Mouse (Mus musculus) olfactory bulb, adult 2 months (tissue): ENCODE measurements around the gene Ppm1h.

Experiments used
- CTCF ChIP-seq: fragments of 200-500 bp; IDR thresholded peaks from 2 replicates; pipeline ENCODE4 v1.5.1; 2012; ENCODE audit warnings: low read depth, mild to moderate bottlenecking, low read length, moderate library complexity; ENCODE audit not compliant: insufficient read depth
- POLR2A ChIP-seq: fragments of 200-500 bp; IDR thresholded peaks from 2 replicates; pipeline ENCODE4 v1.6.1; 2012; ENCODE audit warnings: mild to moderate bottlenecking, low read depth, low read length, moderate library complexity; ENCODE audit not compliant: insufficient read depth

GRCm38 (mm10) chr10:122915905-122916304, 237.3 kb downstream of the Ppm1h start:
- no peak for TF ChIP-seq CTCF
- no peak for TF ChIP-seq POLR2A
